8 mouse cellular contexts compared by ENCODE assay signal in genomic region chr5:29377590-29378297, GRCm38 (mm10). TPM values are rescaled to one million over a fixed set of nuclear protein-coding genes. Genes with fewer than 3 reads are reported as not detected.
DNase-seq lines count a peak whose midpoint lies in the region; ATAC-seq and TF ChIP-seq lines count a peak whose summit lies in the region.

No protein-coding gene starts in this region.

- H3K4me3 ChIP-seq in gastrocnemius, adult 2 months = peak overlapping the region; percentile 97
- peak overlapping the region; percentile 72 for H3K4me3 ChIP-seq in bone marrow macrophage, adult 2 months (ENCODE audit: insufficient read depth, low read length)
- peak overlapping the region; percentile 81 for H3K4me3 ChIP-seq in forebrain, embryonic 14.5 days (ENCODE audit: low read depth, low read length)
- H3K4me3 ChIP-seq in kidney, embryonic 14.5 days (ENCODE audit: low read length) = peak overlapping the region; percentile 77
- peak overlapping the region; percentile 86 for H3K4me3 ChIP-seq in liver, postnatal 0 days (ENCODE audit: low read depth, low read length)
- H3K4me3 ChIP-seq in neural tube, embryonic 14.5 days (ENCODE audit: low read depth, low read length) = peak overlapping the region; percentile 93

- 1% methylated on average over 38 of the region's 47 CpGs for WGBS in forebrain, embryonic 14.5 days
- 1% methylated on average over 34 of the region's 47 CpGs for WGBS in kidney, embryonic 14.5 days
- WGBS in liver, postnatal 0 days (ENCODE audit: insufficient replicate concordance) = 2% methylated on average over 47 of the region's 47 CpGs
- WGBS in neural tube, embryonic 14.5 days = 1% methylated on average over 47 of the region's 47 CpGs

- no peak for TF ChIP-seq POLR2A in bone marrow macrophage, adult 2 months (IDR thresholded peaks at IDR 0.05; ENCODE audit: borderline replicate concordance, low read depth, low read length)

- no peaks in the 10 kb centered on the region for H3K9me3 ChIP-seq in forebrain, embryonic 14.5 days (replicated peaks; ENCODE audit: control insufficient read depth, low read length)
- no peaks in the 10 kb centered on the region for H3K9me3 ChIP-seq in kidney, embryonic 14.5 days (ENCODE audit: control insufficient read depth, low read length)
- H3K9me3 ChIP-seq in liver, postnatal 0 days (ENCODE audit: low read length) = no peaks in the 10 kb centered on the region
- no peaks in the 10 kb centered on the region for H3K9me3 ChIP-seq in neural tube, embryonic 14.5 days (ENCODE audit: control insufficient read depth, low read length)

- peak; percentile 84; the same call in 1 of the 2 replicates for ATAC-seq in forebrain, embryonic 14.5 days
- peak; percentile 79 for ATAC-seq in kidney, embryonic 14.5 days (ENCODE audit: low FRiP score, low TSS enrichment)
- ATAC-seq in liver, postnatal 0 days = peak; percentile 71
- ATAC-seq in neural tube, embryonic 14.5 days (ENCODE audit: low read depth) = peak; percentile 90

- H3K9ac ChIP-seq in forebrain, embryonic 14.5 days (ENCODE audit: low read length) = peak overlapping the region; percentile 81
- peak overlapping the region; percentile 76; the same call in 1 of the 2 replicates for H3K9ac ChIP-seq in kidney, embryonic 14.5 days (ENCODE audit: low read depth, low read length)
- peak overlapping the region; percentile 85 for H3K9ac ChIP-seq in liver, postnatal 0 days (replicated peaks)
- peak overlapping the region; percentile 81 for H3K9ac ChIP-seq in neural tube, embryonic 14.5 days (replicated peaks; ENCODE audit: low read depth, low read length)

- H3K27ac ChIP-seq in gastrocnemius, adult 2 months = peak overlapping the region; percentile 92
- H3K27ac ChIP-seq in bone marrow macrophage, adult 2 months (ENCODE audit: insufficient read depth, low read depth, low read length) = no peak overlapping the region
- peak overlapping the region; percentile 63; the same call in 1 of the 2 replicates for H3K27ac ChIP-seq in forebrain, embryonic 14.5 days (ENCODE audit: low read depth, low read length)
- H3K27ac ChIP-seq in kidney, embryonic 14.5 days (ENCODE audit: low read depth, low read length) = no peak overlapping the region
- peak overlapping the region; percentile 79 for H3K27ac ChIP-seq in liver, postnatal 0 days (ENCODE audit: low read depth)
- peak overlapping the region; percentile 87 for H3K27ac ChIP-seq in neural tube, embryonic 14.5 days (ENCODE audit: low read depth, low read length)

- peaks cover 9% of the 10 kb centered on the region for H3K4me1 ChIP-seq in bone marrow macrophage, adult 2 months (ENCODE audit: control insufficient read depth, insufficient read depth, low read length)
- H3K4me1 ChIP-seq in forebrain, embryonic 14.5 days (ENCODE audit: control insufficient read depth, insufficient read depth, low read length) = peaks cover 9% of the 10 kb centered on the region; the same call in 1 of the 2 replicates
- H3K4me1 ChIP-seq in kidney, embryonic 14.5 days (ENCODE audit: control insufficient read depth, insufficient read depth, low read length) = peaks cover 4% of the 10 kb centered on the region; the same call in 1 of the 2 replicates
- peaks cover 10% of the 10 kb centered on the region for H3K4me1 ChIP-seq in liver, postnatal 0 days (ENCODE audit: insufficient read depth)
- peaks cover 8% of the 10 kb centered on the region; the same call in 1 of the 2 replicates for H3K4me1 ChIP-seq in neural tube, embryonic 14.5 days (ENCODE audit: control insufficient read depth, insufficient read depth, low read length)

- no peak for TF ChIP-seq CTCF in gastrocnemius, adult 2 months (IDR thresholded peaks at IDR 0.05)
- TF ChIP-seq CTCF in bone marrow macrophage, adult 2 months (IDR thresholded peaks at IDR 0.05; ENCODE audit: low read depth, low read length) = no peak
- no peak for TF ChIP-seq CTCF in liver, postnatal 0 days (IDR thresholded peaks at IDR 0.05; ENCODE audit: low read depth)

- TF ChIP-seq EP300 in liver, postnatal 0 days (IDR thresholded peaks at IDR 0.05; ENCODE audit: low read depth) = no peak

- H3K27me3 ChIP-seq in forebrain, embryonic 14.5 days (replicated peaks; ENCODE audit: control insufficient read depth, insufficient read depth, low read length) = no peaks in the 10 kb centered on the region
- H3K27me3 ChIP-seq in kidney, embryonic 14.5 days (ENCODE audit: control insufficient read depth, insufficient read depth, low read length) = no peaks in the 10 kb centered on the region
- 0 out of 2 replicates have a peak, but pooled peaks cover 3% of the 10 kb centered on the region for H3K27me3 ChIP-seq in liver, postnatal 0 days (ENCODE audit: insufficient read depth, low read length)
- H3K27me3 ChIP-seq in neural tube, embryonic 14.5 days (ENCODE audit: control insufficient read depth, insufficient read depth, low read length) = no peaks in the 10 kb centered on the region

- no peak for DNase-seq in gastrocnemius, adult 2 months
- no peak for DNase-seq in gastrocnemius, postnatal 10 days
- DNase-seq in forebrain, embryonic 14.5 days (ENCODE audit: low spot score) = no peak
- DNase-seq in liver, postnatal 0 days = peak; percentile 32
- DNase-seq in spleen, postnatal 4 days (ENCODE audit: low spot score in 2 of 2) = no peak

- H3K4me2 ChIP-seq in forebrain, embryonic 14.5 days (ENCODE audit: low read length) = peak overlapping the region; percentile 85
- peak overlapping the region; percentile 62 for H3K4me2 ChIP-seq in kidney, embryonic 14.5 days (replicated peaks; ENCODE audit: low read depth, low read length)
- peak overlapping the region; percentile 97 for H3K4me2 ChIP-seq in liver, postnatal 0 days (ENCODE audit: low read depth, low read length)
- H3K4me2 ChIP-seq in neural tube, embryonic 14.5 days (ENCODE audit: low read depth, low read length) = peak overlapping the region; percentile 84

- intact Hi-C loops in gastrocnemius, adult 2 months (cut with DNase I) = loop anchor here (10.0 kb wide), 1 partner anchor 57 kb away; the partner anchor contains the start of gene Nom1

- no peaks in the 10 kb centered on the region for H3K36me3 ChIP-seq in forebrain, embryonic 14.5 days (ENCODE audit: control insufficient read depth, insufficient read depth, low read length)
- no peaks in the 10 kb centered on the region for H3K36me3 ChIP-seq in kidney, embryonic 14.5 days (ENCODE audit: control insufficient read depth, insufficient read depth, low read length)
- no peaks in the 10 kb centered on the region for H3K36me3 ChIP-seq in liver, postnatal 0 days (replicated peaks; ENCODE audit: insufficient read depth, low read length)
- H3K36me3 ChIP-seq in neural tube, embryonic 14.5 days (ENCODE audit: control insufficient read depth, insufficient read depth, low read length) = no peaks in the 10 kb centered on the region

RNA-seq across cellular contexts. Expression of gene Lmbr1, which starts 0.4 kb away (rescaled TPM):
- 1 to 10 TPM; 9.0 to 9.8 TPM for total RNA-seq in gastrocnemius, adult 2 months (2021)
- 10 to 100 TPM in 1 of 2 experiments, 1 to 10 TPM in 1; 9.5 to 11.4 TPM for total RNA-seq in gastrocnemius, postnatal 10 days (2021)
- 3.5 and 4.6 TPM in 2 replicates for polyA plus RNA-seq in bone marrow macrophage, adult 2 months (2012; ENCODE audit: insufficient read depth, insufficient read length, missing spikeins)
- 25.4 and 31.7 TPM in 2 replicates for polyA plus RNA-seq in forebrain, embryonic 14.5 days (2014; fragmentation: Nextera tagmentation; extraction: Ambion mirVana)
- polyA plus RNA-seq in kidney, embryonic 14.5 days (2014; fragmentation: Nextera tagmentation; extraction: Ambion mirVana) = 9.0 and 14.6 TPM in 2 replicates
- polyA plus RNA-seq in liver, postnatal 0 days (2015; fragmentation: Nextera tagmentation; extraction: Ambion mirVana) = 2.5 and 3.1 TPM in 2 replicates
- polyA plus RNA-seq in neural tube, embryonic 14.5 days (2014; fragmentation: Nextera tagmentation; extraction: Ambion mirVana) = 43.5 and 46.2 TPM in 2 replicates

RNA-seq across cellular contexts. Expression of gene Nom1, which starts 56.7 kb away (rescaled TPM):
- 10 to 100 TPM; 11.2 to 13.6 TPM for total RNA-seq in gastrocnemius, adult 2 months (2021)
- 10 to 100 TPM; 11.8 to 13.6 TPM for total RNA-seq in gastrocnemius, postnatal 10 days (2021)
- polyA plus RNA-seq in bone marrow macrophage, adult 2 months (2012; ENCODE audit: insufficient read depth, insufficient read length, missing spikeins) = 10.7 and 12.3 TPM in 2 replicates
- 17.3 and 19.1 TPM in 2 replicates for polyA plus RNA-seq in forebrain, embryonic 14.5 days (2014; fragmentation: Nextera tagmentation; extraction: Ambion mirVana)
- polyA plus RNA-seq in kidney, embryonic 14.5 days (2014; fragmentation: Nextera tagmentation; extraction: Ambion mirVana) = 17.5 and 20.7 TPM in 2 replicates
- 10.6 and 13.2 TPM in 2 replicates for polyA plus RNA-seq in liver, postnatal 0 days (2015; fragmentation: Nextera tagmentation; extraction: Ambion mirVana)
- 13.4 and 18.9 TPM in 2 replicates for polyA plus RNA-seq in neural tube, embryonic 14.5 days (2014; fragmentation: Nextera tagmentation; extraction: Ambion mirVana)

Comparison
In these comparisons a context has a peak if more than half of its experiments do, and no peak if none do; other contexts are left out.
1. H3K27ac ChIP-seq: peak in gastrocnemius, adult 2 months (single experiment), forebrain, embryonic 14.5 days (single experiment), liver, postnatal 0 days (single experiment) and neural tube, embryonic 14.5 days (single experiment); none in bone marrow macrophage, adult 2 months (single experiment) and kidney, embryonic 14.5 days (single experiment).
2. Peak in every context shown above with its lines, with median percentiles within 50 percentile points of each other: H3K4me3 ChIP-seq, ATAC-seq, H3K4me2 ChIP-seq and H3K9ac ChIP-seq.